ENCODE assay signal across 25 mouse cellular contexts in genomic region chr10:71131333-71131732, GRCm38 (mm10).
"Had no signal": no experiment of that assay in that cellular context is flagged by ENCODE, and none has a peak within 500 bp of the region (broad histone marks: within the 10 kb centered on the region; RNA-seq: fewer than 3 reads in every experiment).

No protein-coding gene starts in this region.

- H3K4me3 ChIP-seq: gastrocnemius, adult 2 months; heart, embryonic 10.5 days; heart, embryonic 12.5 days; hindbrain, embryonic 10.5 days; hindbrain, embryonic 12.5 days; intestine, embryonic 15.5 days; limb, embryonic 13.5 days; limb, embryonic 15.5 days; liver, embryonic 12.5 days had no signal

- H3K9me3 ChIP-seq: heart, embryonic 10.5 days; heart, embryonic 12.5 days; hindbrain, embryonic 10.5 days; hindbrain, embryonic 12.5 days; intestine, embryonic 15.5 days; limb, embryonic 13.5 days; limb, embryonic 15.5 days; liver, embryonic 12.5 days had no signal

- DNase-seq: gastrocnemius, adult 2 months; gastrocnemius, postnatal 10 days; gastrocnemius, postnatal 25 days; heart, adult 18-20 months; heart, postnatal 10 days; heart, postnatal 4 days; kidney, adult 18-20 months; kidney, adult 9 months; kidney, postnatal 14 days; kidney, postnatal 36 days; layer of hippocampus, adult 9-11 months; layer of hippocampus, postnatal 36 days had no signal

- H3K27me3 ChIP-seq: heart, embryonic 12.5 days; hindbrain, embryonic 12.5 days; intestine, embryonic 15.5 days; limb, embryonic 13.5 days; limb, embryonic 15.5 days; liver, embryonic 12.5 days had no signal

- H3K27ac ChIP-seq: gastrocnemius, adult 2 months; heart, embryonic 10.5 days; hindbrain, embryonic 10.5 days; hindbrain, embryonic 12.5 days; hindbrain, embryonic 14.5 days; intestine, embryonic 15.5 days; limb, embryonic 13.5 days; limb, embryonic 15.5 days; liver, embryonic 12.5 days; liver, embryonic 14.5 days had no signal

- H3K4me1 ChIP-seq: heart, embryonic 12.5 days; hindbrain, embryonic 12.5 days; intestine, embryonic 15.5 days; liver, embryonic 12.5 days had no signal

- H3K36me3 ChIP-seq: heart, embryonic 10.5 days; heart, embryonic 12.5 days; hindbrain, embryonic 10.5 days; hindbrain, embryonic 12.5 days; intestine, embryonic 15.5 days; limb, embryonic 13.5 days; limb, embryonic 15.5 days; liver, embryonic 12.5 days had no signal

- H3K9ac ChIP-seq: heart, embryonic 12.5 days; hindbrain, embryonic 12.5 days; hindbrain, embryonic 14.5 days; intestine, embryonic 15.5 days; limb, embryonic 13.5 days; limb, embryonic 15.5 days; liver, embryonic 12.5 days; liver, embryonic 14.5 days had no signal

- H3K4me2 ChIP-seq: heart, embryonic 12.5 days; hindbrain, embryonic 12.5 days; hindbrain, embryonic 14.5 days; intestine, embryonic 15.5 days; limb, embryonic 13.5 days; limb, embryonic 15.5 days; liver, embryonic 12.5 days had no signal

- ATAC-seq: hindbrain, embryonic 16.5 days; inflammation-experienced regulatory T-cells, adult 6 months; intestine, embryonic 15.5 days; intestine, postnatal 0 days; liver, embryonic 12.5 days had no signal
